Mouse (Mus musculus): ENCODE measurements at regions not wholly inside any gene's neighbourhood (a gene's known extent, or its start where the extent isn't known, plus 50 kb on each side); places are given as distances from the start of the nearest gene placed in this dataset.

GRCm38 (mm10) chr13:102157369-102158130 is 389.5 kb upstream of the Pik3r1 start:
- TF ChIP-seq CTCF (IDR thresholded peaks at IDR 0.05; ENCODE audit: borderline replicate concordance, control insufficient read depth, extremely low read depth, insufficient read depth, low read length, poor library complexity) (no peak), POLR2A (IDR thresholded peaks at IDR 0.05; ENCODE audit: control insufficient read depth, extremely low read depth, insufficient read depth, low read length, poor library complexity) (no peak)
